Mouse (Mus musculus) kidney, postnatal 0 days (tissue): ENCODE data around the gene Cd34. TPM values are rescaled to one million over a fixed set of nuclear protein-coding genes. Genes with fewer than 3 reads are reported as not detected.

Experiments used
- ATAC-seq: fragments of 200-750 bp; cut with Nextera tagmentation; replicated peaks from 2 replicates; pipeline ENCODE4 v1.8.0; 2017; ENCODE audit warnings: low read depth, moderate number of reproducible peaks, moderate TSS enrichment, moderate library complexity; ENCODE audit not compliant: low FRiP score
- DNase-seq: peaks from one replicate; pipeline ENCODE4 v3.0.0-alpha.2; 2016; ENCODE audit warnings: low spot score
- H3K27ac ChIP-seq: fragments of 300-500 bp; sonication (generic); 2 replicates; pipeline ENCODE4 v1.5.1; 2014; ENCODE audit warnings: mild to moderate bottlenecking
- H3K27me3 ChIP-seq: fragments of 300-500 bp; sonication (generic); 2 replicates; pipeline ENCODE4 v1.6.1; 2014; ENCODE audit warnings: low read length, mixed read lengths; ENCODE audit not compliant: insufficient read depth
- H3K36me3 ChIP-seq: fragments of 300-500 bp; sonication (generic); 2 replicates; pipeline ENCODE4 v1.6.1; 2014; ENCODE audit warnings: low read length, mixed read lengths; ENCODE audit not compliant: insufficient read depth
- H3K4me1 ChIP-seq: fragments of 300-500 bp; sonication (generic); replicated peaks from 2 replicates; pipeline ENCODE4 v1.6.1; 2014; ENCODE audit warnings: antibody characterized with exemption, low read length, mixed read lengths; ENCODE audit not compliant: insufficient read depth
- H3K4me2 ChIP-seq: fragments of 300-500 bp; sonication (generic); 2 replicates; pipeline ENCODE4 v1.6.1; 2014; ENCODE audit warnings: mild to moderate bottlenecking, low read length, moderate library complexity, mixed read lengths
- H3K4me3 ChIP-seq: fragments of 300-500 bp; sonication (generic); replicated peaks from 2 replicates; pipeline ENCODE4 v1.5.1; 2014; ENCODE audit warnings: low read depth, low read length
- H3K9ac ChIP-seq: fragments of 300-500 bp; sonication (generic); 2 replicates; pipeline ENCODE4 v1.6.1; 2014; ENCODE audit warnings: low read depth, low read length
- H3K9me3 ChIP-seq: fragments of 300-500 bp; sonication (generic); replicated peaks from 2 replicates; pipeline ENCODE4 v1.6.1; 2016; ENCODE audit warnings: low read length, inconsistent platforms, mixed read lengths
- CTCF ChIP-seq: IDR thresholded peaks from 2 replicates; pipeline ENCODE4 v1.5.1; 2016; ENCODE audit warnings: antibody characterized with exemption, low read depth, mild to moderate bottlenecking, moderate library complexity
- WGBS: fragments of 180-500 bp; shearing (Covaris S2); extraction: QIAGEN DNeasy Blood & Tissue Kit; methylation state at CpG from one replicate; pipeline ENCODE4 v1.1.7; 2014; 5-methylcytosine and 5-hydroxymethylcytosine counted together
- polyA plus RNA-seq: library from polyadenylated mRNA; unstranded; fragments of >200 nt; fragmentation: Nextera tagmentation; extraction: Ambion mirVana; gene quantifications from 2 replicates; pipeline ENCODE4 v1.2.1, GENCODE M21; 2015

The Cd34 gene
- polyA plus RNA-seq, result 84.6 and 91.2 TPM in 2 replicates

- Histone ChIP-seq H3K9ac (peak within 1 kb of the TSS; percentile 57), H3K27ac (peak within 1 kb of the TSS; percentile 60), H3K4me2 (peak within 1 kb of the TSS; percentile 75), H3K27me3 (0 out of 2 replicates have a peak, but pooled peaks cover 3% of the 10 kb centered on the region), H3K4me1 (0 out of 2 replicates have a peak, but pooled peaks cover 5% of the 10 kb centered on the region), H3K4me3 (peak within 1 kb of the TSS; percentile 42), H3K36me3 (no peaks in the 10 kb centered on the region), H3K9me3 (no peaks in the 10 kb centered on the region)
- peak; percentile 61 for DNase-seq
- no peak for TF ChIP-seq CTCF
- 0 out of 2 replicates have a peak, but pooled peaks have one; percentile 59 for ATAC-seq
- 1% methylated on average over 26 of the region's 26 CpGs for WGBS
Measured at GRCm38 (mm10) chr1:194938715-194939114, at the start of gene Cd34. Cd34 (plus strand) TSS chr1:194938819.

- Histone ChIP-seq H3K36me3 (no peaks in the 10 kb centered on the region), H3K9me3 (no peaks in the 10 kb centered on the region), H3K27me3 (no peaks in the 10 kb centered on the region), H3K9ac (no peak overlapping the region), H3K4me2 (no peak overlapping the region), H3K27ac (no peak overlapping the region), H3K4me3 (no peak overlapping the region), H3K4me1 (no peaks in the 10 kb centered on the region)
- no peak for ATAC-seq
- no peak for TF ChIP-seq CTCF
- DNase-seq, result no peak
- WGBS, result 62% methylated on average over 1 of the region's 1 CpGs
Measured at GRCm38 (mm10) chr1:194894513-194894912, 44.1 kb upstream of the Cd34 start.

DNA sequence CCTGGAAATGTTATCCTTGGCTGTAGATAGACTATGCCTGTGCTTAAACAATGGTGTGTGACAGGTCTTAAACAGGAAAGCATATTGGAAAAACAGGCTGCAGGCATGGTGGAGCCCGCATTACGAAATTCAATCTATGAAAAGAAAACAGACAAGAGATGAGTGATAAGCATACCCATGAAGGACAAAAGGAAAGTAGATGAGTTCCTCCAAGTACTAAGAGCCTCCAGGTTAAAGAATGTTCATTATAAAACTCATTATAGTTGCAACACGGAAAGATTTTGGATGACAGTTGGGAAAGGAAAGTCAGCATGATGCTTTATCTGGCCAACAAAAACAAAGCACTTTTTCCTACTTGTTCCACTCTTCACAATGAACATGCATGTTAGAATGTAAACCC is 43.3 kb upstream of the Cd34 start:
- H3K27me3 ChIP-seq, result no peaks in the 10 kb centered on the region
- TF ChIP-seq CTCF, result no peak
- 47% methylated on average over 3 of the region's 3 CpGs for WGBS
- H3K27ac ChIP-seq, result no peak overlapping the region
- H3K36me3 ChIP-seq, result no peaks in the 10 kb centered on the region
- no peak overlapping the region for H3K9ac ChIP-seq
- H3K9me3 ChIP-seq, result no peaks in the 10 kb centered on the region
- DNase-seq (no peak), ATAC-seq (no peak)
- H3K4me1 ChIP-seq, result no peaks in the 10 kb centered on the region
- H3K4me3 ChIP-seq, result no peak overlapping the region
- no peak overlapping the region for H3K4me2 ChIP-seq

DNA sequence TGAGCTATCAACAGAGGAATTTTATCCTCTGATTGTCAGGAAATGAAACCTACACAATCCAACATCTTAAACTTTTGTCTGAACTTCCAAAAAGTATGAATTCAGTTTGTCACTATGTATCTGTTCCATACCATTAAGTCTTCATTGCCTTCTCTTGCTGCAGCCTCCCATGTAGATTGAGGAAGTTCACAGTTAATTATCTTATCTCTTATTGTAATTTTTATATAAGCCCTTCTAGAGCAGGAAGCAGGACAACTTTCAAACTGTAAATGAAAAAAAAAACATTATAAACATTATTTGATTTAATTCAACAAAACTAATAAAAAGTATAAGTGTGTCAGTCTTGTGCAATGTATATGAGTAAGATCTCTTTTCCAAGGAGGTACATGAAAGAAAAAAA is 37.5 kb upstream of the Cd34 start:
- H3K4me2 ChIP-seq, result no peak overlapping the region
- TF ChIP-seq CTCF, result no peak
- ATAC-seq (no peak), DNase-seq (no peak)
- H3K9me3 ChIP-seq, result no peaks in the 10 kb centered on the region
- no peaks in the 10 kb centered on the region for H3K36me3 ChIP-seq
- H3K4me3 ChIP-seq, result no peak overlapping the region
- H3K9ac ChIP-seq, result no peak overlapping the region
- no peaks in the 10 kb centered on the region for H3K27me3 ChIP-seq
- no peak overlapping the region for H3K27ac ChIP-seq
- H3K4me1 ChIP-seq, result no peaks in the 10 kb centered on the region

DNA sequence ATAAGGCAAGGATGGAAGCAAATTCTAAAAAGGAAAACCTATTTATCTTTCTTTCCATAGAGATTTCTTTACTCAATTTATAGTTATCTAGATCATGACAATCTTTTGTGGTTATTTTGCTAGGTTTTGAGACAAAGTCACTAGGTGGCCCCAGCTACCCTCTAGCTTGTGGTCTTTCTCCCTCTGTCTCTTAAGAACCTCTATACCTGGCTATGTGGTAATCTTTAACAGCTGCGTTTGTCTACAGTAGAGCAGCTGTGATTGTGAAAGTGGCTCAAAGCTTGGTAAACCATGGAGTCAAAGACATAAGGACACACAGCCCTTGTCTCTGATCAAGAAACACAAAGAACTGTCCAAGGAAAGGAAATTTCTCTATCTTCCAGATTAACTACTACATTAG is 36.8 kb upstream of the Cd34 start:
- Histone ChIP-seq H3K4me2 (no peak overlapping the region), H3K9ac (no peak overlapping the region), H3K9me3 (no peaks in the 10 kb centered on the region), H3K36me3 (no peaks in the 10 kb centered on the region), H3K27ac (no peak overlapping the region), H3K4me3 (no peak overlapping the region), H3K27me3 (no peaks in the 10 kb centered on the region), H3K4me1 (no peaks in the 10 kb centered on the region)
- no peak for TF ChIP-seq CTCF
- ATAC-seq (no peak), DNase-seq (no peak)
- WGBS, result 71% methylated on average over 1 of the region's 1 CpGs

DNA sequence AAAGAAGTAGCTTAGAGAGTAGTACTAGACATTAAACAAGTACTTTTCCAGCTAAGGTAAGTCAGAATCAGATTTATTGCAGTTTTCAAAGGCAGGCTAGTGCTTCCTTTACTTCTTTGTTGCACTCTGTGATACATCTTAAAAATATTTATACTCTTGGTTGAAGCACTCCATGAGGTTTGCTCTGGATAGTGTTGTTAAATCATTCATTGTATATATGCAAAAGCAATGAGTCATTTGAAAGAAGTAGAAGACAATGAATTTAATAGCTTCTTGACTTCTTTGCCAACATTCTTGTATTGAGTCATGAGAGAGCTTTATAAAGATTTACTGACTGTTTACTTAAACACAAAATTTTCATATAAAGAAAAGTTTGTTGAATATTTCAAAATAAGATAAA is 29.7 kb upstream of the Cd34 start:
- TF ChIP-seq CTCF, result no peak

GRCm38 (mm10) chr1:194925753-194926350 is 12.8 kb upstream of the Cd34 start:
- peak; percentile 51 for DNase-seq
- Histone ChIP-seq H3K9ac (no peak overlapping the region), H3K36me3 (no peaks in the 10 kb centered on the region), H3K4me3 (no peak overlapping the region), H3K4me1 (no peaks in the 10 kb centered on the region), H3K4me2 (no peak overlapping the region), H3K9me3 (no peaks in the 10 kb centered on the region), H3K27me3 (no peaks in the 10 kb centered on the region), H3K27ac (peak overlapping the region; percentile 19; the same call in 1 of the 2 replicates)
- no peak for TF ChIP-seq CTCF
- ATAC-seq, result no peak
- WGBS, result 44% methylated on average over 1 of the region's 1 CpGs

More for the DNA sequence above, 29.7 kb upstream of the Cd34 start:
- H3K4me1 ChIP-seq, result no peaks in the 10 kb centered on the region
- DNase-seq, result peak; percentile 13
- H3K36me3 ChIP-seq, result no peaks in the 10 kb centered on the region
- no peak for ATAC-seq
- H3K27me3 ChIP-seq, result no peaks in the 10 kb centered on the region
- no peaks in the 10 kb centered on the region for H3K9me3 ChIP-seq
- H3K27ac ChIP-seq, result no peak overlapping the region
- no peak overlapping the region for H3K9ac ChIP-seq
- H3K4me2 ChIP-seq, result no peak overlapping the region
- H3K4me3 ChIP-seq, result no peak overlapping the region
